Mouse (Mus musculus) lung, embryonic 14.5 days (tissue): ENCODE data around the gene Hp1bp3. TPM values are rescaled to one million over a fixed set of nuclear protein-coding genes. Genes with fewer than 3 reads are reported as not detected.

Experiments
- ATAC-seq: fragments of 200-750 bp; cut with Nextera tagmentation; 2 replicates; pipeline ENCODE4 v1.8.0; 2017; ENCODE audit warnings: mild to moderate bottlenecking, moderate TSS enrichment, moderate library complexity; ENCODE audit not compliant: insufficient read depth
- DNase-seq: peaks from one replicate; pipeline ENCODE4 v3.0.0-alpha.2; 2015
- H3K27ac ChIP-seq: fragments of 300-500 bp; sonication (generic); 2 replicates; pipeline ENCODE4 v1.5.1; 2014; ENCODE audit warnings: low read depth, mild to moderate bottlenecking, moderate library complexity
- H3K27me3 ChIP-seq: fragments of 300-500 bp; sonication (generic); 2 replicates; pipeline ENCODE4 v1.6.1; 2014; ENCODE audit warnings: low read length, control low read depth; ENCODE audit not compliant: insufficient read depth
- H3K36me3 ChIP-seq: fragments of 300-500 bp; sonication (generic); 2 replicates; pipeline ENCODE4 v1.6.1; 2014; ENCODE audit warnings: control low read depth; ENCODE audit not compliant: insufficient read depth
- H3K4me1 ChIP-seq: fragments of 300-500 bp; sonication (generic); 2 replicates; pipeline ENCODE4 v1.6.1; 2014; ENCODE audit warnings: antibody characterized with exemption, control low read depth; ENCODE audit not compliant: insufficient read depth
- H3K4me2 ChIP-seq: fragments of 300-500 bp; sonication (generic); 2 replicates; pipeline ENCODE4 v1.6.1; 2014; ENCODE audit warnings: mild to moderate bottlenecking
- H3K4me3 ChIP-seq: fragments of 300-500 bp; sonication (generic); 2 replicates; pipeline ENCODE4 v1.5.1; 2014; ENCODE audit warnings: low read depth, low read length
- H3K9ac ChIP-seq: fragments of 300-500 bp; sonication (generic); 2 replicates; pipeline ENCODE4 v1.6.1; 2014
- H3K9me3 ChIP-seq: fragments of 300-500 bp; sonication (generic); 2 replicates; pipeline ENCODE4 v1.6.1; 2016; ENCODE audit warnings: low read depth, low read length, control low read depth
- CTCF ChIP-seq: IDR thresholded peaks from 2 replicates; pipeline ENCODE4 v1.5.1; 2016; ENCODE audit warnings: antibody characterized with exemption, low read depth
- WGBS: fragments of 180-500 bp; shearing (Covaris S2); extraction: QIAGEN DNeasy Blood & Tissue Kit; methylation state at CpG from one replicate; pipeline ENCODE4 v1.1.7; 2014; 5-methylcytosine and 5-hydroxymethylcytosine counted together
- polyA plus RNA-seq: library from polyadenylated mRNA; unstranded; fragments of >200 nt; fragmentation: Nextera tagmentation; extraction: Ambion mirVana; gene quantifications from 2 replicates; pipeline ENCODE4 v1.2.1, GENCODE M21; 2014

The Hp1bp3 gene
- polyA plus RNA-seq: 172 and 179 TPM in 2 replicates

- H3K9ac ChIP-seq: peak within 1 kb of the TSS; percentile 95
- TF ChIP-seq CTCF: no peak
- H3K27me3 ChIP-seq: no peaks in the 10 kb centered on the region
- H3K4me3 ChIP-seq: peak within 1 kb of the TSS; percentile 97
- H3K4me2 ChIP-seq: peak within 1 kb of the TSS; percentile 88
- peak; percentile 74 for ATAC-seq
- peaks cover 11% of the 10 kb centered on the region; the same call in 1 of the 2 replicates for H3K4me1 ChIP-seq
- peak; percentile 83 for DNase-seq
- H3K9me3 ChIP-seq: no peaks in the 10 kb centered on the region
- peak within 1 kb of the TSS; percentile 99 for H3K27ac ChIP-seq
- under 1% methylated on average over 77 of the region's 84 CpGs for WGBS
- peaks cover 2% of the 10 kb centered on the region; the same call in 1 of the 2 replicates for H3K36me3 ChIP-seq
Measured at GRCm38 (mm10) chr4:138216200-138216890, at the start of gene Hp1bp3. TSS of gene Hp1bp3 (plus strand) at chr4:138216296.

DNA sequence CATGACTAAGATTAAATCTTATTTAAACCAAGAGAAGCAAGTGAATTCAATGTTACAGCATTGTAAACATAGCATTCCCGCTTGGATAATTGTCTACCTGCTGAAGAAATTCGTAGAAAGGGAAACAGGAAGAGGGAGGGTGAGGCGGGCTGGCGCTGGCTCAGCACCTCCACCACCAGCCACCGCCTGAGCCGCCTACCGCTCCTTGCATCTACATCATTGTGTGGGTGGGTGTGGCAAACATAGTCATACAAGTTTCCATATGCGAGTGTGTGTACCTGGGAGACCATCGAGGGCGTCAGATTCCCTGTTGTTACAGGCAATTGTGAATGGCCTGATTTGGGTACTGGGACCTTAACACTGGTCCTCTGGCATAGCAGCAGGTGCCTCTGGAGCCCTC is 49.6 kb upstream of the Hp1bp3 start:
- Histone ChIP-seq H3K36me3 (peaks cover 86% of the 10 kb centered on the region), H3K4me2 (no peak overlapping the region), H3K27me3 (no peaks in the 10 kb centered on the region), H3K9me3 (no peaks in the 10 kb centered on the region), H3K4me1 (no peaks in the 10 kb centered on the region), H3K9ac (no peak overlapping the region), H3K4me3 (no peak overlapping the region), H3K27ac (no peak overlapping the region)
- no peak for TF ChIP-seq CTCF
- no peak for DNase-seq
- 91% methylated on average over 10 of the region's 10 CpGs for WGBS
- no peak for ATAC-seq

GRCm38 (mm10) chr4:138168162-138168561 is 47.9 kb upstream of the Hp1bp3 start:
- Histone ChIP-seq H3K9ac (no peak overlapping the region), H3K36me3 (peaks cover 95% of the 10 kb centered on the region), H3K4me1 (no peaks in the 10 kb centered on the region), H3K27me3 (no peaks in the 10 kb centered on the region), H3K9me3 (no peaks in the 10 kb centered on the region), H3K4me2 (no peak overlapping the region), H3K4me3 (no peak overlapping the region), H3K27ac (no peak overlapping the region)
- TF ChIP-seq CTCF: no peak
- ATAC-seq: no peak
- WGBS: 69% methylated on average over 3 of the region's 3 CpGs
- DNase-seq: no peak

GRCm38 (mm10) chr4:138169420-138169819 is 46.7 kb upstream of the Hp1bp3 start:
- Histone ChIP-seq H3K4me3 (no peak overlapping the region), H3K4me1 (no peaks in the 10 kb centered on the region), H3K4me2 (no peak overlapping the region), H3K9ac (no peak overlapping the region), H3K9me3 (no peaks in the 10 kb centered on the region), H3K27ac (no peak overlapping the region), H3K36me3 (peaks cover 94% of the 10 kb centered on the region), H3K27me3 (no peaks in the 10 kb centered on the region)
- TF ChIP-seq CTCF: no peak
- DNase-seq (no peak), ATAC-seq (no peak)
- WGBS: 87% methylated on average over 4 of the region's 4 CpGs

DNA sequence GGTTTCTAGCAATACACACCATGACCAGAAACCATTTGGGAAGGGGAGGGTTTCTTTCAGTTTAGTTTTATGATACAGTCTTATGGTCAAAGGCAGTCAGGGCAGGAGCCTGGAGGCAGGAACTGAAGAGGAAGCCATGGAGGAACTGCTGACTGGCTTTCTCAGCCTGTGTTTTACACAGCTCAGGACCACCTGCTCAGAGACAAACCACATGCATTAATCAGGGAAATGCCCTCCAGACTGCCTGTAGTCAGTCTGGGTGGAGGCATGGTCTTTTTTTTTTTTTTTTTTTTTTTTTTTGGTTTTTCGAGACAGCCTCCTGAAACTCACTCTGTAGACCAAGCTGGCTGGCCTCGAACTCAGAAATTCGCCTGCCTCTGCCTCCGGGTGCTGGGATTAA is 43.4 kb upstream of the Hp1bp3 start:
- no peak for TF ChIP-seq CTCF
- Histone ChIP-seq H3K4me1 (no peaks in the 10 kb centered on the region), H3K9ac (no peak overlapping the region), H3K4me3 (no peak overlapping the region), H3K4me2 (no peak overlapping the region), H3K27ac (no peak overlapping the region), H3K36me3 (peaks cover 96% of the 10 kb centered on the region), H3K27me3 (no peaks in the 10 kb centered on the region), H3K9me3 (no peaks in the 10 kb centered on the region)
- 86% methylated on average over 4 of the region's 4 CpGs for WGBS
- ATAC-seq: no peak
- DNase-seq: no peak

DNA sequence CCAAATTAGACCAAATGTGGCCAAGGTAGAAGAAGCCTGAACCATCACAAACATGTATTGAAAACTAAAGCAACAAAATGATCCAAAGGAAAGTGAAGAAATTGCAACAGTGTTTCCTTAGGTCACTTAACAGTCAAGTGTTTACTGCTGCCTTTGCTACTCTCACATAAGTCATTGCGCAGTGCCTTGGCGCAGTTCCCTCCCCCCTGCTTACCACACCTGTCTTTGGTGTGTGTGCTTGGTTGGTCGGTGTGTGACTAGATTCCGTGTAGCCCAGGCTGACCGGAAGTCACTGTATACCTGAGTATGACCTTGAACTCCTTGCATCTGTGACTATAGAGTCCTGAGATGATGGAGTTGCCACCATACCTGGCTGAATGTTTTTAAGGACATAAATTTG is 36.7 kb upstream of the Hp1bp3 start:
- DNase-seq (no peak), ATAC-seq (no peak)
- Histone ChIP-seq H3K4me3 (no peak overlapping the region), H3K27ac (no peak overlapping the region), H3K9ac (no peak overlapping the region), H3K27me3 (no peaks in the 10 kb centered on the region), H3K9me3 (no peaks in the 10 kb centered on the region), H3K36me3 (peaks cover 94% of the 10 kb centered on the region), H3K4me2 (no peak overlapping the region), H3K4me1 (no peaks in the 10 kb centered on the region)
- 94% methylated on average over 5 of the region's 5 CpGs for WGBS
- TF ChIP-seq CTCF: no peak

DNA sequence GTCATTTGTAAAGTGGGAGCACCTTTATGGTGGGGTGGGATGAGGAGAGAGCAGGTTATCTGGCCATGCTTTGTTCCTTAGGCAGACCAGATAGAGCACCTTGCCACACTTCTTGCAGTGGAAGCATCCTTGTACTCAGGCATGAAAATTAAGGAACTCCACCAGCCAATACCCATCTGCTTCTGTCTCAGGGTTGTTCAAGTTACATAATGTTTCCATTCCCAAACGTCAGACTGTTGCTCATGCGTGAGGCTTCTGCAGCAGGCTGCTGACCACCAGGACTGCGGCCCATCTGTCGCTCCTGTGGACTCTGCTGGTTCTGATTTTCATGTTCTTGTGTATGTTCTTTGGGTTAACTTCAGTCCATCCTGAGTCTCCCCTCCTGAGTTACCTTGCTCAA is 35.4 kb upstream of the Hp1bp3 start:
- H3K4me3 ChIP-seq: no peak overlapping the region
- no peak overlapping the region for H3K9ac ChIP-seq
- no peak overlapping the region for H3K27ac ChIP-seq
- no peak overlapping the region for H3K4me2 ChIP-seq
- H3K4me1 ChIP-seq: no peaks in the 10 kb centered on the region
- H3K36me3 ChIP-seq: peaks cover 94% of the 10 kb centered on the region
- ATAC-seq (no peak), DNase-seq (no peak)
- H3K27me3 ChIP-seq: no peaks in the 10 kb centered on the region
- WGBS: 91% methylated on average over 4 of the region's 4 CpGs
- no peaks in the 10 kb centered on the region for H3K9me3 ChIP-seq
- TF ChIP-seq CTCF: no peak
